8 mouse cellular contexts compared by ENCODE assay signal in genomic region chr4:46374455-46374854, GRCm38 (mm10). TPM values are rescaled to one million over a fixed set of nuclear protein-coding genes. Genes with fewer than 3 reads are reported as not detected.
DNase-seq lines count a peak whose midpoint lies in the region; ATAC-seq and TF ChIP-seq lines count a peak whose summit lies in the region.

No protein-coding gene starts in this region.

- peak overlapping the region; percentile 45 for H3K4me3 ChIP-seq in heart, embryonic 10.5 days
- H3K4me3 ChIP-seq in CH12.LX (replicated peaks in 1 of 3; ENCODE audit: low read depth in 2 of 3, low read length in 2 of 3, poor library complexity in 1 of 3), result no peak overlapping the region
- no peak overlapping the region for H3K4me3 ChIP-seq in hindbrain, embryonic 12.5 days
- peak overlapping the region in 1 of 2 experiments; percentile 36; a peak in 1 of 4 replicates for H3K4me3 ChIP-seq in liver, embryonic 14.5 days (ENCODE audit: insufficient read depth in 1 of 2, low read depth in 2 of 2, low read length in 2 of 2)
- peak overlapping the region; percentile 44; the same call in 1 of the 2 replicates for H3K4me3 ChIP-seq in olfactory bulb, adult 2 months (ENCODE audit: insufficient read depth, low read depth, low read length)

- TF ChIP-seq EP300 in CH12.LX (IDR thresholded peaks at IDR 0.05; ENCODE audit: low read length), result no peak
- TF ChIP-seq EP300 in liver, embryonic 14.5 days (IDR thresholded peaks at IDR 0.05; ENCODE audit: low read depth), result no peak

- dilution Hi-C loops in CH12.LX (cut with MboI; ENCODE audit: extremely low pct_ligation_motif_present, extremely low pct_unique_long_range_greater_than_20kb, low sequenced_read_pairs), result no loop called here

- intact Hi-C loops in heart, postnatal 25 days (cut with DNase I), result loop anchor here (2.0 kb wide), 1 partner anchor 172 kb away; no protein-coding TSS in a partner anchor
- intact Hi-C loops in gastrocnemius, postnatal 36 days (cut with DNase I), result loop anchor here (10.0 kb wide), 1 partner anchor 170 kb away; no protein-coding TSS in a partner anchor

- in situ Hi-C loops in CH12.LX (cut with MboI; ENCODE audit: low pct_ligation_motif_present, low pct_unique_long_range_greater_than_20kb, low sequenced_read_pairs), result no loop called here

- peak; percentile 38 to 64 for TF ChIP-seq CTCF in CH12.LX (conservative IDR thresholded peaks at IDR 0.05 in 1 of 2, IDR thresholded peaks at IDR 0.05 in 1 of 2; ENCODE audit: low read depth in 2 of 2, low read length in 2 of 2)
- peak; percentile 71 for TF ChIP-seq CTCF in liver, embryonic 14.5 days (IDR thresholded peaks at IDR 0.05; ENCODE audit: low read depth)
- TF ChIP-seq CTCF in olfactory bulb, adult 2 months (IDR thresholded peaks at IDR 0.05; ENCODE audit: insufficient read depth, low read depth, low read length), result no peak

- H3K9me3 ChIP-seq in heart, embryonic 10.5 days, result no peaks in the 10 kb centered on the region
- H3K9me3 ChIP-seq in CH12.LX (replicated peaks; ENCODE audit: low read length), result no peaks in the 10 kb centered on the region
- no peaks in the 10 kb centered on the region for H3K9me3 ChIP-seq in hindbrain, embryonic 12.5 days (replicated peaks)
- no peaks in the 10 kb centered on the region for H3K9me3 ChIP-seq in liver, embryonic 14.5 days (ENCODE audit: control insufficient read depth, low read length)

- peaks cover 37% of the 10 kb centered on the region for H3K36me3 ChIP-seq in heart, embryonic 10.5 days
- peaks cover 24 to 49% of the 10 kb centered on the region in 2 experiments for H3K36me3 ChIP-seq in CH12.LX (replicated peaks in 1 of 2; ENCODE audit: control insufficient read depth in 1 of 2, insufficient read depth in 1 of 2, low read length in 1 of 2)
- peaks cover 31% of the 10 kb centered on the region for H3K36me3 ChIP-seq in hindbrain, embryonic 12.5 days
- peaks cover 45% of the 10 kb centered on the region for H3K36me3 ChIP-seq in liver, embryonic 14.5 days (replicated peaks; ENCODE audit: control insufficient read depth, insufficient read depth, low read depth)

- no peak overlapping the region for H3K4me2 ChIP-seq in CH12.LX (ENCODE audit: insufficient read depth, low read depth, poor library complexity, severe bottlenecking)
- H3K4me2 ChIP-seq in hindbrain, embryonic 12.5 days (replicated peaks), result peak overlapping the region; percentile 51
- peak overlapping the region; percentile 61 for H3K4me2 ChIP-seq in liver, embryonic 14.5 days (ENCODE audit: low read depth)

- H3K4me1 ChIP-seq in heart, embryonic 10.5 days, result peaks cover 23% of the 10 kb centered on the region
- H3K4me1 ChIP-seq in CH12.LX (ENCODE audit: control insufficient read depth in 1 of 2, insufficient read depth in 2 of 2), result peaks cover 0 to 11% of the 10 kb centered on the region in 2 experiments; a peak in 1 of 4 replicates
- peaks cover 6% of the 10 kb centered on the region; the same call in 1 of the 2 replicates for H3K4me1 ChIP-seq in hindbrain, embryonic 12.5 days
- peaks cover 0 to 2% of the 10 kb centered on the region in 2 experiments; a peak in 2 of 4 replicates for H3K4me1 ChIP-seq in liver, embryonic 14.5 days (replicated peaks; ENCODE audit: control insufficient read depth in 2 of 2, insufficient read depth in 2 of 2, low read length in 1 of 2)
- H3K4me1 ChIP-seq in olfactory bulb, adult 2 months (ENCODE audit: control insufficient read depth, insufficient read depth, low read length), result peaks cover 10% of the 10 kb centered on the region

- peak; percentile 34 for TF ChIP-seq RAD21 in CH12.LX (IDR thresholded peaks at IDR 0.05; ENCODE audit: low read depth, low read length)

- H3K27me3 ChIP-seq in heart, embryonic 10.5 days (ENCODE audit: insufficient read depth, poor library complexity, severe bottlenecking), result no peaks in the 10 kb centered on the region
- no peaks in the 10 kb centered on the region for H3K27me3 ChIP-seq in CH12.LX (replicated peaks)
- peaks cover 20% of the 10 kb centered on the region for H3K27me3 ChIP-seq in hindbrain, embryonic 12.5 days
- H3K27me3 ChIP-seq in liver, embryonic 14.5 days (ENCODE audit: control insufficient read depth, insufficient read depth, low read length), result peaks cover 6% of the 10 kb centered on the region

- H3K27ac ChIP-seq in heart, embryonic 10.5 days, result peak overlapping the region; percentile 62
- H3K27ac ChIP-seq in CH12.LX (ENCODE audit: insufficient read depth, low read depth), result no peak overlapping the region
- no peak overlapping the region for H3K27ac ChIP-seq in hindbrain, embryonic 12.5 days
- no peak overlapping the region for H3K27ac ChIP-seq in liver, embryonic 14.5 days
- H3K27ac ChIP-seq in olfactory bulb, adult 2 months (ENCODE audit: insufficient read depth, low read depth, low read length), result no peak overlapping the region

- TF ChIP-seq POLR2A in CH12.LX (IDR thresholded peaks at IDR 0.05; ENCODE audit: low read depth, low read length), result no peak
- no peak for TF ChIP-seq POLR2A in olfactory bulb, adult 2 months (IDR thresholded peaks at IDR 0.05; ENCODE audit: insufficient read depth, low read depth, low read length)

- no peaks in the 10 kb centered on the region for H3K79me2 ChIP-seq in CH12.LX (replicated peaks; ENCODE audit: control insufficient read depth, extremely low read depth, insufficient read depth, poor library complexity, severe bottlenecking)

- no peak overlapping the region for H3K9ac ChIP-seq in CH12.LX (ENCODE audit: insufficient read depth, low read depth)
- no peak overlapping the region for H3K9ac ChIP-seq in hindbrain, embryonic 12.5 days
- H3K9ac ChIP-seq in liver, embryonic 14.5 days (replicated peaks), result no peak overlapping the region

- 51% methylated on average over 6 of the region's 6 CpGs for WGBS in heart, embryonic 10.5 days
- WGBS in hindbrain, embryonic 12.5 days, result 59% methylated on average over 6 of the region's 6 CpGs
- 61% methylated on average over 6 of the region's 6 CpGs for WGBS in liver, embryonic 14.5 days (ENCODE audit: insufficient replicate concordance)
- WGBS in olfactory bulb, adult 2 months, result 59% methylated on average over 6 of the region's 6 CpGs

- DNase-seq in heart, embryonic 10.5 days (ENCODE audit: low spot score), result no peak
- DNase-seq in heart, postnatal 25 days (ENCODE audit: low spot score), result no peak
- DNase-seq in CH12.LX (ENCODE audit: extremely low read depth), result no peak
- peak; percentile 52 for DNase-seq in embryo, embryonic 10.5 days (ENCODE audit: low spot score)
- no peak for DNase-seq in liver, embryonic 14.5 days (ENCODE audit: low read depth in 3 of 3, low spot score in 3 of 3)
- no peak for DNase-seq in gastrocnemius, postnatal 36 days

- ATAC-seq in hindbrain, embryonic 12.5 days (ENCODE audit: low FRiP score), result no peak
- ATAC-seq in liver, embryonic 14.5 days (ENCODE audit: insufficient read depth), result peak; percentile 26; the same call in 1 of the 2 replicates

TF ChIP-seq in CH12.LX, 34 proteins besides CTCF, POLR2A, EP300 and RAD21:
- TF ChIP-seq SMC3 (IDR thresholded peaks at IDR 0.05; ENCODE audit: low read depth, low read length), result peak; percentile 43; the same call in 1 of the 2 replicates
- TF ChIP-seq NELFE (IDR thresholded peaks at IDR 0.05; ENCODE audit: low read depth, low read length), result no peak

RNA-seq across cellular contexts. Expression of gene Trmo, which starts 14.8 kb away (rescaled TPM):
- 10.3 and 11.6 TPM in 2 replicates for polyA plus RNA-seq in heart, embryonic 10.5 days (2016; fragmentation: Nextera tagmentation; extraction: Ambion mirVana)
- total RNA-seq in heart, postnatal 25 days (2021), result 1 to 10 TPM; 5.0 to 5.4 TPM
- total RNA-seq in CH12.LX (2012; rRNA removed), result 17.5 and 18.8 TPM in 2 replicates
- 24.1 and 27.0 TPM in 2 replicates for total RNA-seq in CH12.LX (2014; rRNA removed)
- 10.9 and 15.4 TPM in 2 replicates for polyA plus RNA-seq in CH12.LX (2012; ENCODE audit: insufficient read length, low read depth)
- polyA plus RNA-seq in hindbrain, embryonic 12.5 days (2016; fragmentation: Nextera tagmentation; extraction: Ambion mirVana), result 8.1 and 9.0 TPM in 2 replicates
- polyA plus RNA-seq in liver, embryonic 14.5 days (2012; rRNA removed), result 13.9 and 16.1 TPM in 2 replicates
- 8.2 and 11.6 TPM in 2 replicates for polyA plus RNA-seq in liver, embryonic 14.5 days (2014; fragmentation: Nextera tagmentation; extraction: Ambion mirVana)
- polyA plus RNA-seq in olfactory bulb, adult 2 months (2012; ENCODE audit: insufficient read depth, insufficient read length, low replicate concordance, missing spikeins), result not detected in 2 replicates
- 1 to 10 TPM; 2.1 to 2.5 TPM for total RNA-seq in gastrocnemius, postnatal 36 days (2021)

RNA-seq across cellular contexts. Expression of gene Foxe1, which starts 31.0 kb away (rescaled TPM):
- polyA plus RNA-seq in heart, embryonic 10.5 days (2016; fragmentation: Nextera tagmentation; extraction: Ambion mirVana), result 0.23 and 1.6 TPM in 2 replicates
- total RNA-seq in heart, postnatal 25 days (2021), result not detected
- total RNA-seq in CH12.LX (2012; rRNA removed) (not detected in 2 replicates), CH12.LX (2014; rRNA removed) (not detected in 2 replicates)
- not detected in 2 replicates for polyA plus RNA-seq in CH12.LX (2012; ENCODE audit: insufficient read length, low read depth)
- polyA plus RNA-seq in hindbrain, embryonic 12.5 days (2016; fragmentation: Nextera tagmentation; extraction: Ambion mirVana), result 0.09 TPM in 1 of 2 replicates, not detected in the other
- 0.02 and 0.07 TPM in 2 replicates for polyA plus RNA-seq in liver, embryonic 14.5 days (2012; rRNA removed)
- 0.06 TPM in 1 of 2 replicates, not detected in the other for polyA plus RNA-seq in liver, embryonic 14.5 days (2014; fragmentation: Nextera tagmentation; extraction: Ambion mirVana)
- polyA plus RNA-seq in olfactory bulb, adult 2 months (2012; ENCODE audit: insufficient read depth, insufficient read length, low replicate concordance, missing spikeins), result not detected in 2 replicates
- not detected for total RNA-seq in gastrocnemius, postnatal 36 days (2021)

RNA-seq across cellular contexts. Expression of gene Hemgn, which starts 38.9 kb away (rescaled TPM):
- polyA plus RNA-seq in heart, embryonic 10.5 days (2016; fragmentation: Nextera tagmentation; extraction: Ambion mirVana), result 35.8 and 50.0 TPM in 2 replicates
- total RNA-seq in heart, postnatal 25 days (2021), result under 1 TPM; 0.18 to 0.42 TPM
- total RNA-seq in CH12.LX (2012; rRNA removed), result 0.04 TPM in 1 of 2 replicates, not detected in the other
- total RNA-seq in CH12.LX (2014; rRNA removed), result 0.09 TPM in 1 of 2 replicates, not detected in the other
- polyA plus RNA-seq in CH12.LX (2012; ENCODE audit: insufficient read length, low read depth), result 0.11 TPM in 1 of 2 replicates, not detected in the other
- polyA plus RNA-seq in hindbrain, embryonic 12.5 days (2016; fragmentation: Nextera tagmentation; extraction: Ambion mirVana), result 2.4 and 4.3 TPM in 2 replicates
- 191 and 274 TPM in 2 replicates for polyA plus RNA-seq in liver, embryonic 14.5 days (2012; rRNA removed)
- 293 and 315 TPM in 2 replicates for polyA plus RNA-seq in liver, embryonic 14.5 days (2014; fragmentation: Nextera tagmentation; extraction: Ambion mirVana)
- not detected in 2 replicates for polyA plus RNA-seq in olfactory bulb, adult 2 months (2012; ENCODE audit: insufficient read depth, insufficient read length, low replicate concordance, missing spikeins)
- total RNA-seq in gastrocnemius, postnatal 36 days (2021), result not detected

Comparison
In these comparisons a context has a peak if more than half of its experiments do, and no peak if none do; other contexts are left out.
1. H3K4me3 ChIP-seq: peak in heart, embryonic 10.5 days (single experiment) and olfactory bulb, adult 2 months (single experiment); none in CH12.LX (0 of 3) and hindbrain, embryonic 12.5 days (single experiment).